Mouse (Mus musculus): ENCODE measurements around the gene Runx1.

Gene Runx1

DNA sequence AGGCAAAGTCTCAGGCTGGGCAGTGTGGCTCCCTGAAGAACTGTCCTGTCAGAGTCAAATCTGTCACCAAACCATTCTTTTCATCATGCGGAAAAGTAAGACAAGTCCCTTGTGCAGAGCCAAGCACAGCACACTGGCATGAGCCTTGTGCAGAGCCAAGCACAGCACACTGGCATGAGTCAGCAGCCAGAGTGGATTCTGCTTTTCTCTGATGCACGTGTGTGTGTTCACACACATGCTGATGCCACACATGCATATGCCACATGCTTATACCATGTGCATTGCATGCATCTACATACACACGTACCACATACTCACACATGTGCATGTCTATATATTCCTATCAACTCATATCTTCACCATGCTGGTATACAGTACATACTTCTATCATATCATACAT lies 174.7 kb downstream of the Runx1 start:
- no peak for DNase-seq (ENCODE audit: low spot score)

- no peak for DNase-seq (ENCODE audit: low spot score)
Measured at GRCm38 (mm10) chr16:92646153-92646552, 179.8 kb downstream of the Runx1 start.

DNA sequence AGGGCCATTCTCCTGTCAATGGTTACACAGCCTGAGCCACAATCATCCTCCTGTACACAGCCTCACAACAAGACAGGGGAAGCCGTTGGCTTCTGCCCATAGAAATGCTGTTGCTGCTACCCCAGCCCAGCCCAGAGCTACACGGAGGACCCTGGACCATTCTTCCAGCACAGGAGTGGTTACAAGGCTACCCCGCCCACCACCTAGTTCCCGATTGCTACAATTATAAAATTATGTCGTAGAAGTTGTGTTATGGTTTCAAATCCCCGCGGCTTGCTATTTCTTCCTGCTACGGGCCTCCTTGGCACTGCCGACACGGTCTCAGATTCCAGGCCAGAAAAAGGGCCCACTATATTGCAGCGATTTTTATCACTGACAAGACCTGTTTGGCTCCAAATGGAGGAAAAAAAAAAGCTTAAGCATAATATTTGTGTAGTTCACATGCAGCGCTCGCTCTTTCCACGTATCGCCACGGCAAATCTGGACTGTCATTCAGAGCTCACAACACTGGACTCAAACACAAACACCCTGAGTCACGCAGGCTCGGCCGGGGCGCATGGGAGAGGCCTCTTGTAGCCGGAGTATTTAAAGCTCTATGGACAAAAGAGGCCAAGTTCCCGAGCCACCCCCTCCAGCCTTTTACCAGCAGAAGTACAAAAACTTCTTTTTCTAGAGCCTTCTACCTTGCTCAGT lies 180.4 kb downstream of the Runx1 start:
- DNase-seq (ENCODE audit: low spot score), result no peak

- no peak for DNase-seq (ENCODE audit: low spot score)
Measured at GRCm38 (mm10) chr16:92644718-92645422, 181.1 kb downstream of the Runx1 start.

DNA sequence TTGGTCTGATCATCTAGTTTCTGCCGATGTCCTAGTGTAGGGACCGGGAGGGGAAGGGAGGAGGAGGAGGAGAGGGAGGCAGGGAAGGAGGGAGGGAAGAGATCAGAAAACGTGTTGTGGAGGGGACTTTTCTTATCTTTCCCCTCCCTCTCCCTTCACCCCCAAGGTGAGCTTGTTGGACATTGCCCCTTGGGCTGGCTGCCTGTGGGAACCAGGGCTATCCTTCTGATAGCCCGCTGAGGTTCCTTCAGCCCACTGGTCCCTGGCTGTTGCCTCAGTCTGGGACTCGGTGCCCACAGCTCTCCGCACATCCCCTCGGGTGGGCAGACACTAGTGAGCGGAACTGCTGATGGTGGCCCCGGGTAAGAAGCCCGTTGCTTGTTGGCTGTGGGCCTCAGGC lies 181.6 kb downstream of the Runx1 start:
- DNase-seq (ENCODE audit: low spot score), result no peak

GRCm38 (mm10) chr16:92642283-92642682 lies 183.7 kb downstream of the Runx1 start:
- no peak for DNase-seq (ENCODE audit: low spot score)

- DNase-seq (ENCODE audit: low spot score), result no peak
Measured at GRCm38 (mm10) chr16:92641053-92641452, 184.9 kb downstream of the Runx1 start.

GRCm38 (mm10) chr16:92639093-92639492 lies 186.9 kb downstream of the Runx1 start:
- DNase-seq (ENCODE audit: low spot score), result no peak

GRCm38 (mm10) chr16:92637033-92637432 lies 188.9 kb downstream of the Runx1 start:
- DNase-seq (ENCODE audit: low spot score), result no peak

DNA sequence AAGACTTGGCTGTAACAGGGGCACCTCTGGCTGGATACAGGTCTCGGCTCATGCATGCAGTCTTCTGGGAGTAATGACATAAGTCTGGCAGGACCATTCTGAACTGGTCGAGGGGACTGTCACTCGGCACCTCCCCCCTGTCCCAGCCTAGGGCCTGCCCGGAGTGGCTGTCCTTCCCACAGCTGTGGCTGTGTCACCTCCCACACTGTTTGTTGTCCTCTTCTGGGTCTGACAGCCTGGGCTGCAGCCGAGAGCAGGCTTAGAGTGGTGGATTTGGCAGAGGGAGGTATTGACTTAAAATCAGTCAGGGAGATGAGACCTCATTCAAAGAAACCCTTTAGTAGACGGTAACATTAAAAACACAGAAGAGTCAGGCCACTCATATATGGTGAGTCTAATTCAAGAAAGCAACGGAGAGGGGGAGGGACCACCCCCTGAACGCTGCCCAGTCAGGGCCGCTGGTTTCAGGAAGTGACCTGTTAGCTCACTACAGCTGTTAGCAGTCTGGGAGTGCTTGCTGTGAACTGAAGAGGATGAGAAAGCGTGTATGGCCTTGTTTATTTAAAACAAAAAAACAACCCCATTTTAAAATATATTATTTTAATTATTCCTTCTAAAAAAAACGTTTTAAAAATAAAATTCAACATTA lies 193.7 kb downstream of the Runx1 start:
- no peak for DNase-seq (ENCODE audit: low spot score)

DNA sequence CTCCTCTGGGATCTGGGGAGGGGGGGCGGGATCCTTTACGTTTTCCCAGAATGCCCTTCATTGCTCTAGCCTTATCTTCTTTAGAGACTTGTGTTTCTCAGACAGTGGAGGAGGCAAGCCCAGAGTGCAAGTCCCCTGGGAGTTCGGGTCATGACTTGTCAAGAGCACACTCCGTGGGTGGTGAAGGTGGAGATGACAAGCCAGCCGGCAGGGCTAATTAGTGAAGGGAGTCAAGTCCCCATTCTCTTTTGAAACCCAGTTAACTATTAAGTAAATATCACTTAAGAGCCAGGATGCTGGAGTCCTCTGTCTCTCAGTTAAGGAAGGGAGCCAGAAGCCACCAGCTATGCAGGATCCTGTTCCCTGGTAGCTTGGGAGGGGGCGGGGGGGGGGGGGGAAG lies 194.3 kb downstream of the Runx1 start:
- no peak for DNase-seq (ENCODE audit: low spot score)

GRCm38 (mm10) chr16:92630950-92631349 lies 195.0 kb downstream of the Runx1 start:
- DNase-seq (ENCODE audit: low spot score), result no peak

DNA sequence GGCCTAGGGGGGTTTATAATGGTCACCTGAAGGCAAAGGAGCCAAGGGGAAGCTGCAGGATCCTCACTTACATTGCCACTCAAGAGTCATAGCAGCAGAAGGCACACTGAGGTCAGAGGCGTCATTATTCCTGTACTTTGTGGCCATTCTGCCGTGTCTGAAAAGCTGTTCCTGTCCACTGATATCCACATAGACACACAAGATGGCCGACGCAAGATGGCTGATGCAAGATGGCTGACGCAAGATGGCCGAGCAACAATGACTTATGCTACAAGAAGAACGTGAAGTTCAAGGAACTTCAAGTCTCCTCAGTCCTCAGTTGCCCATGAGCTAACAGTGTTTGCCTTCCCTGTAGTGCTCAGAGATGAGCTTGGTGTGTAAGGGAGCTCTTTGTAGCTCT lies 196.1 kb downstream of the Runx1 start:
- no peak for DNase-seq (ENCODE audit: low spot score)

- no peak for DNase-seq (ENCODE audit: low spot score)
Measured at GRCm38 (mm10) chr16:92627262-92627661, 198.7 kb downstream of the Runx1 start.

DNA sequence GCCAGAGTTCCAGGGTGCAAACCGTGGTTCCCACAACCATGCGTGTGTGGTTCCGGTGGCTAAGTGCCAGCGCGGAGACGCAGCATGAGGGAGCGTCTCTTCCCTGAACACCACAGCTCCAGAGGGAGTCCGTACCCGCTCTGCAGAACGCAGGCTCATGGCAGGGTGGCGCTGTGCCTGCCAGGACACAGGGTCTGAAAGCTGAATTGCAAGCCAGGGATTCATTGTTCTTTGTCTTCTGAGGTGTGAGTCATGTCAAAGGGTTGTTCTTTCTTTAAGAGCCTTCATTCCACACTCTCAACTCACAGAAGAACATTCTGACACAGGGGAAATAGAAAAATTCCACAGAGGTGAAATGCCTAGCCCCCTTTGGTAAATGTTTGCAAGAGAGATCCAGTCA lies 202.0 kb downstream of the Runx1 start:
- no peak for DNase-seq (ENCODE audit: low spot score)

DNA sequence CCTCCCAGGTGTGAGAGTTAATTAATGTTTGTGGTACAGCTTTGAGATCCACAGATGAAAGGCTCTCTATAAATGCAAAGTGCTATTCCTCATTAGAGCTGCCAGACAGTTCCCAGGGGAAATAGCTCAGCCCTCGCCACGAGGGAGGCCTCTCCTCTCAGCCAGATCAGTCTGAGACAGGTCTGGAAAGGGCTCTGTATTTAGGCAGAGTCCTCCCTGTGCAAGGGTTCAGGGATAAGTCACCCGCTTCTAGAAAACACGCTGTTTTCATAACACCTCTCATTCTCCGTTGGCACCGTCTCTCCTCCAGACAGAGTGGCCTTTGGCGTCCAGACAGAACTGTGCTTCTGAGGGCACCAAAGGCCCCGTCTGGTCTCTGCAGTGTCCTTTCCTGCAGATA lies 204.1 kb downstream of the Runx1 start:
- no peak for DNase-seq (ENCODE audit: low spot score)

DNA sequence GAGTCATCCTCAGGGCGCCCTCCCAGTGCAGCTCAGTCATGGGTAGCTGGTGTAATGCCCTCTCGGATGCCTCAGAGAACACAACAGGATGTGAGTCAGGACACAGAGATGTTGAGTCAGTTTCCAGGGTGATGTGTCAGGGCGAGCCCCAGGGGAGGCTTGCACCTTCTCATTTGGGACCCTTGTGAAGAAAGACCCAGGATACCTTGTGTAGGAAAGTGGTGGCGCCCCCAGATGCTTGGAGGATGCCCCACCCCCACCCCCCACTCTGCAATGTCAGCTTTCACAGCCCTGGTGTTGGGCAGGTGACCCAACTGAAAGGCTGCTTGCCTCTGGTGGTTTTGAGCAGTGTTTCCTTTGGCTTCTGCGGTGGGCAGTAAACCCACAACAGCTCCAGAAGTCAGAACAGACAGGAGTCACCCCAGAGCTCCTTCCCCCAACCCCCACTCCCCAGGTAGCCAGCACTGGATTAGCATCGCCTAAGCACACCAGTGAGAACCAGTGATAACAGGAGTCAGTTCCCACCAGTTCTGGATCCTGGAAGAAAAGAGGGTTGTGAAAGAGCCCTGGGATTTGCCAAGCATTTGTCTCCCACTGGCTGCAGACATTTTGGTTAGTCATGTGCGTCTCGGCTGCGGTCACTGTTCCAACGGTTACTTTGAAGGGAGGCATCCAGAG lies 205.0 kb downstream of the Runx1 start:
- DNase-seq (ENCODE audit: low spot score), result no peak

DNA sequence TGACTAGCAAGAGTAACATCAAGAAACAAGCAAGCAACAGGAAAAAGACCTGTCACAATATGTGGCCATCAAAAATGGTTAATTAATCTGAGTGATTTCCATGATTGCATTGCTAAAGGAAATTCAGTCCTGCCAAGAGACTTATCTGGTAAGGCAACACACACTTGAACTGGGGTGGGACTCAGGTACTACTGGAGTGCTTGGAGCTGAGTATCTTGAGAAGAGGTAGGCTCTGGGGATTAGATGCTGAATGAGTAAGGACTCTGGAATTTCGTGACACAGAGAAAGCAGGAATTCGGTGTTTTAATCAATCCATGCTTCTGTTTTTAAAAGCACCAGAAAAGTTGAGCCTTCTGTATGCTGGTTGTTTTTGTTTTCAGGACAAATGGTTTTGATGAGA lies 209.1 kb downstream of the Runx1 start:
- DNase-seq (ENCODE audit: low spot score), result no peak

GRCm38 (mm10) chr16:92615234-92615799 lies 210.6 kb downstream of the Runx1 start:
- no peak for DNase-seq (ENCODE audit: low spot score)

DNA sequence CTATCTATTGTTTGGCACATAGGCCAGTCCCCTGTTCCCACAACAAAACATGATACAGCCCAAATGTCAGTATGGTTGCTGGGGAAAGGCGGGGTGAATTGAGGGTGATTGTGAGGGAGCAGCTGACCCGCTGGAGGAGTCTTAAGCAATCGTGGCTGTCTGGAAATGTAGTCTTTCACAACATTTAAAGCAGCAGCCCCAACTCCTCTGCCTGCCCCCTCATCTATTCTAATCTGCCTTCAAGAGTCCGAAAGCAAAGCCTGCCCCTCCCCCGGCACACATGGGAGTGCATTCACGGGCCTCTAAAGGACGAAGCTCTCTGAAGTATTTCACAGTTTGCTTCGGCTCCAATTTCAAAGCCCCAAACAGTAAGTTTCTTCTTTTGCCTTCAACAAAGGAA lies 213.4 kb downstream of the Runx1 start:
- DNase-seq (ENCODE audit: low spot score), result no peak

DNA sequence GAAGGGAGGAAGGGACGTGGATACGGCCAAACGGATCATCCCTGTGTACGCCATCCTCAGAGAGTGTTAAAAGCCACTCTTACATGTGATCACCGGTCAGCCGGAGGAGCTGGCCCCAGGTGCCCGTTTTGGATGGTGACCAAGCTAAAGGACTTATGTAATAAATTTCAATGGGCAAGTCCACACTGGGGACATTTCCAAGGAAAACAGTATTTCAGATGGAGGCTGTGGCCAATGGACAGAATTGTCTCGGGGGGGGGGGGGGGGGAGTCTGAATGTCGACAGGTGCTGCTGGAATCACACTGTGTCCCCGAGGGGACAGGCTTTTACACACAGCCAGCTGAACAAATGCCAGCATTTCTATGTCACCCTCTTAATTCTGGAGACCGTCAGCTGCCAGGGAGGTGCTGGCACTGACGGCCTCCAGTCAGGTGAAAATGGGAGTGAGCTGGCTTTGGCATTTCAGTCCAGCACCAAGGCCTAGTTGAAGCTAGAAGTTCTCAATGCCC lies 214.3 kb downstream of the Runx1 start:
- DNase-seq (ENCODE audit: low spot score), result no peak

DNA sequence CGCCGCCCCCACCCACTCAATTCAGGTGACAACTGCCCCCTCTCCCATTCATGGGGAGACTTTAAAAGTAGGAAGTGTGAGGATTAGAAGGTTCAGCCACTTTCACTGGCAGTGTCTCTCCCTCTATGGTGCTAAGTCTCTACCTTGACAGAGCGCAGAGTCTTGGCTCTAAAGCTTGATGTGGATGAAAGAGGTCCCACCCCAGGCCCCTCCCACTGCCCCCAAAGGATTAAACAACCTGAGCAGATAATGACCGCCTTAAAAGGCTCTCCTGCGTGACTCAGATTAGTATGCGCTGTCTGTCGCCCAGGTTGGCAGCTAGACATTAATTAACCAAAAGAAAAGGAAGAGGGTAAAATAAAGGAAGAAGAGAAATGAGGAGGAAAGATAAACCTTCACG lies 215.5 kb downstream of the Runx1 start:
- DNase-seq (ENCODE audit: low spot score), result no peak

Measured in ovary, postnatal 10 days (tissue).